Mouse (Mus musculus): ENCODE data around the gene Snapc2. TPM values are rescaled to one million over a fixed set of nuclear protein-coding genes. Genes with fewer than 3 reads are reported as not detected.

Gene Snapc2
- polyA plus RNA-seq, 1 experiment from 2014 or later, result 63.8 TPM

DNA sequence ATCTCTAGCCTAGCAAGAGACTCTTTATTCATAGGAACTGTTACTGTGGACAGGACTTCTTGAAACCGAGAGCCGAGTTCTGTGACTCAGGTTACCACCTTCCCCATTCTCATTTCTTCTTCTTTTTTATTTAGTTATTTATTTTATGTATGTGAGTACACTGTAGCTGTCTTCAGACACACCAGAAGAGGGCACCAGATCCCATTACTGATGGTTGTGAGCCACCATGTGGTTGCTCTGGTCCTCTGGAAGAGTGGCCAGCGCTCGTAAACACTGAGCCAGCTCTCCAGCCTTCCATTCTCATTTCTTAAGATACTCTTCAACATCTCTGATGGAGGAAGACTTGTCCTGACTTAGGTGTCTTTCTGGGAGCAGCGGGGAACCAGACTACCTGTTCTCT is 39.9 kb downstream of the Snapc2 start:
- H3K27ac ChIP-seq, result no peak overlapping the region
- no peak overlapping the region for H3K9ac ChIP-seq
- no peak for ATAC-seq
- H3K36me3 ChIP-seq (ENCODE audit: poor library complexity, severe bottlenecking), result peaks cover 90% of the 10 kb centered on the region
- no peaks in the 10 kb centered on the region for H3K4me1 ChIP-seq
- no peak overlapping the region for H3K4me3 ChIP-seq
- H3K9me3 ChIP-seq (replicated peaks), result no peaks in the 10 kb centered on the region
- no peaks in the 10 kb centered on the region for H3K27me3 ChIP-seq
- no peak overlapping the region for H3K4me2 ChIP-seq
- WGBS, result 87% methylated on average over 5 of the region's 5 CpGs

DNA sequence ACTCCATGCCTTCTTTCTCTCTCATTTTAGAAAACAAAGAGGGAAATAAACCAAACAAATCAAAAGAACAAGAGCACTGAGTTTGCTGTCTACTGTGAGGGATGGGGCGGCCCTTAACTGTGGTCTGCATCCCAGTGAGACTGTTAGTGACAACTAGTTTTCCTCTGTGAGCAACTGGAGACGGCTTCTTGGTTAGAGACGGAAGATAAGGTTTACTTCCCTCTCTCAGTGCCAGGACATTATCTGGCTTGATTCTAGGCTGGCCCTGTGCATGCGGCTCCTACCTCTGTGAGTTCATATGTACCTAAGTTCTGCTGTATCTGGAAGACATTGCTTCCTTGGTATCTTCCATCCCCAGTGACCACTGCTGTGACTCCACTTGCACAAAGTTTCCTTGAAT is 44.9 kb downstream of the Snapc2 start:
- no peaks in the 10 kb centered on the region for H3K9me3 ChIP-seq (replicated peaks)

GRCm38 (mm10) chr8:4304124-4304547 is 51.3 kb downstream of the Snapc2 start:
- H3K4me2 ChIP-seq, result no peak overlapping the region
- H3K4me1 ChIP-seq, result no peaks in the 10 kb centered on the region
- no peaks in the 10 kb centered on the region for H3K27me3 ChIP-seq
- peaks cover 98% of the 10 kb centered on the region for H3K36me3 ChIP-seq (ENCODE audit: poor library complexity, severe bottlenecking)
- no peak overlapping the region for H3K9ac ChIP-seq
- ATAC-seq, result no peak
- 83% methylated on average over 3 of the region's 3 CpGs for WGBS
- no peaks in the 10 kb centered on the region for H3K9me3 ChIP-seq (replicated peaks)
- H3K27ac ChIP-seq, result no peak overlapping the region
- no peak overlapping the region for H3K4me3 ChIP-seq

More for the DNA sequence above, 44.9 kb downstream of the Snapc2 start:
- no peak for ATAC-seq
- H3K9ac ChIP-seq, result no peak overlapping the region
- H3K4me2 ChIP-seq, result no peak overlapping the region
- no peaks in the 10 kb centered on the region for H3K4me1 ChIP-seq
- no peaks in the 10 kb centered on the region for H3K27me3 ChIP-seq
- no peak overlapping the region for H3K4me3 ChIP-seq
- no peak overlapping the region for H3K27ac ChIP-seq
- H3K36me3 ChIP-seq (ENCODE audit: poor library complexity, severe bottlenecking), result peaks cover 96% of the 10 kb centered on the region
- 95% methylated on average over 4 of the region's 4 CpGs for WGBS

Other genes starting within 250 kb of the Snapc2 start
- gene Cd209f, start 147.2 kb upstream of the Snapc2 start, polyA plus RNA-seq (2015; fragmentation: Nextera tagmentation; extraction: Ambion mirVana), result not detected in 2 replicates
- not detected in 2 replicates for gene Cd209g, start 119.0 kb upstream of the Snapc2 start, polyA plus RNA-seq (2015; fragmentation: Nextera tagmentation; extraction: Ambion mirVana)
- 57.7 and 62.7 TPM in 2 replicates for gene Evi5l, start 86.5 kb upstream of the Snapc2 start, polyA plus RNA-seq (2015; fragmentation: Nextera tagmentation; extraction: Ambion mirVana)
- 33.2 and 36.0 TPM in 2 replicates for gene Prr36, start 35.6 kb upstream of the Snapc2 start, polyA plus RNA-seq (2015; fragmentation: Nextera tagmentation; extraction: Ambion mirVana)
- gene Lrrc8e, start 26.3 kb upstream of the Snapc2 start, polyA plus RNA-seq (2015; fragmentation: Nextera tagmentation; extraction: Ambion mirVana), result 0.14 TPM in 1 of 2 replicates, not detected in the other
- 24.6 and 28.6 TPM in 2 replicates for gene Map2k7, start 14.3 kb upstream of the Snapc2 start, polyA plus RNA-seq (2015; fragmentation: Nextera tagmentation; extraction: Ambion mirVana)
- gene Gm49320, start 14.2 kb upstream of the Snapc2 start, polyA plus RNA-seq (2015; fragmentation: Nextera tagmentation; extraction: Ambion mirVana), result 0.93 and 1.1 TPM in 2 replicates
- 4.1 and 5.6 TPM in 2 replicates for gene Tgfbr3l, start 4.9 kb upstream of the Snapc2 start, polyA plus RNA-seq (2015; fragmentation: Nextera tagmentation; extraction: Ambion mirVana)
- 272 and 274 TPM in 2 replicates for gene Ctxn1, start 6.2 kb downstream of the Snapc2 start, polyA plus RNA-seq (2015; fragmentation: Nextera tagmentation; extraction: Ambion mirVana)
- 44.5 and 47.9 TPM in 2 replicates for gene Timm44, start 22.8 kb downstream of the Snapc2 start, polyA plus RNA-seq (2015; fragmentation: Nextera tagmentation; extraction: Ambion mirVana)
- 24.3 and 24.8 TPM in 2 replicates for gene Ccl25, start 72.1 kb downstream of the Snapc2 start, polyA plus RNA-seq (2015; fragmentation: Nextera tagmentation; extraction: Ambion mirVana)
- 199 and 215 TPM in 2 replicates for gene Elavl1, start 72.3 kb downstream of the Snapc2 start, polyA plus RNA-seq (2015; fragmentation: Nextera tagmentation; extraction: Ambion mirVana)
- 24.6 and 29.5 TPM in 2 replicates for gene Cers4, start 239.9 kb downstream of the Snapc2 start, polyA plus RNA-seq (2015; fragmentation: Nextera tagmentation; extraction: Ambion mirVana)